Mouse (Mus musculus) midbrain, postnatal 0 days (tissue): ENCODE data around the gene Ppil3. TPM values are rescaled to one million over a fixed set of nuclear protein-coding genes. Genes with fewer than 3 reads are reported as not detected.

Experiments used
- ATAC-seq: fragments of 200-750 bp; cut with Nextera tagmentation; 2 replicates; pipeline ENCODE4 v1.8.0; 2017; ENCODE audit warnings: moderate number of reproducible peaks, mild to moderate bottlenecking, moderate TSS enrichment, moderate library complexity; ENCODE audit not compliant: low FRiP score
- DNase-seq: peaks from one replicate; pipeline ENCODE4 v3.0.0-alpha.2; 2015; ENCODE audit warnings: low spot score
- H3K27ac ChIP-seq: fragments of 300-500 bp; sonication (generic); 2 replicates; pipeline ENCODE4 v1.5.1; 2014; ENCODE audit warnings: low read depth, mild to moderate bottlenecking, low read length, mixed read lengths
- H3K27me3 ChIP-seq: fragments of 300-500 bp; sonication (generic); 2 replicates; pipeline ENCODE4 v1.6.1; 2014; ENCODE audit warnings: low read length, control low read depth, mixed read lengths; ENCODE audit not compliant: insufficient read depth
- H3K36me3 ChIP-seq: fragments of 300-500 bp; sonication (generic); 2 replicates; pipeline ENCODE4 v1.6.1; 2014; ENCODE audit warnings: low read length, control low read depth, mixed read lengths; ENCODE audit not compliant: insufficient read depth
- H3K4me1 ChIP-seq: fragments of 300-500 bp; sonication (generic); 2 replicates; pipeline ENCODE4 v1.6.1; 2014; ENCODE audit warnings: mild to moderate bottlenecking, control low read depth, antibody characterized with exemption, low read length, mixed read lengths; ENCODE audit not compliant: insufficient read depth
- H3K4me2 ChIP-seq: fragments of 300-500 bp; sonication (generic); 2 replicates; pipeline ENCODE4 v1.6.1; 2014; ENCODE audit warnings: low read depth, mild to moderate bottlenecking, low read length, mixed read lengths; ENCODE audit not compliant: poor library complexity, severe bottlenecking
- H3K4me3 ChIP-seq: fragments of 300-500 bp; sonication (generic); 2 replicates; pipeline ENCODE4 v1.5.1; 2014; ENCODE audit warnings: low read depth, mild to moderate bottlenecking, low read length, moderate library complexity
- H3K9ac ChIP-seq: fragments of 300-500 bp; sonication (generic); replicated peaks from 2 replicates; pipeline ENCODE4 v1.6.1; 2014; ENCODE audit warnings: mild to moderate bottlenecking, low read length, moderate library complexity, mixed read lengths; ENCODE audit not compliant: poor library complexity, severe bottlenecking
- H3K9me3 ChIP-seq: fragments of 300-500 bp; sonication (generic); 2 replicates; pipeline ENCODE4 v1.6.1; 2016; ENCODE audit warnings: low read length, control low read depth
- CTCF ChIP-seq: IDR thresholded peaks from 2 replicates; pipeline ENCODE4 v1.5.1; 2016; ENCODE audit warnings: antibody characterized with exemption, mild to moderate bottlenecking
- WGBS: fragments of 180-500 bp; shearing (Covaris S2); extraction: QIAGEN DNeasy Blood & Tissue Kit; methylation state at CpG from one replicate; pipeline ENCODE4 v1.1.7; 2014; 5-methylcytosine and 5-hydroxymethylcytosine counted together
- polyA plus RNA-seq: library from polyadenylated mRNA; unstranded; fragments of >200 nt; fragmentation: Nextera tagmentation; extraction: Ambion mirVana; gene quantifications from 2 replicates; pipeline ENCODE4 v1.2.1, GENCODE M21; 2015
- total RNA-seq: library from RNA; depleted of rRNA; stranded (reverse); fragments of >200 nt; gene quantifications from 2 replicates; pipeline ENCODE4 v1.2.3, GENCODE M21; 2014

Gene Ppil3
- total and polyA plus RNA-seq, 2 experiments from 2014 or later = 21.9 to 40.4 TPM

- peak overlapping the region; percentile 82 for H3K9ac ChIP-seq
- H3K36me3 ChIP-seq = peaks cover 17% of the 10 kb centered on the region; the same call in 1 of the 2 replicates
- peaks cover 7% of the 10 kb centered on the region; the same call in 1 of the 2 replicates for H3K4me1 ChIP-seq
- no peak for TF ChIP-seq CTCF
- DNase-seq = no peak
- ATAC-seq = peak; percentile 4; the same call in 1 of the 2 replicates
- no peaks in the 10 kb centered on the region for H3K27me3 ChIP-seq
- WGBS = 7% methylated on average over 11 of the region's 11 CpGs
- peak overlapping the region; percentile 87 for H3K27ac ChIP-seq
- H3K4me3 ChIP-seq = peak overlapping the region; percentile 66
- no peaks in the 10 kb centered on the region for H3K9me3 ChIP-seq
- peak overlapping the region; percentile 58 for H3K4me2 ChIP-seq
Measured at GRCm38 (mm10) chr1:58445861-58446260, 575 bp upstream of the Ppil3 start.

- Histone ChIP-seq H3K4me3 (peak overlapping the region; percentile 66), H3K27me3 (no peaks in the 10 kb centered on the region), H3K27ac (peak overlapping the region; percentile 87), H3K9me3 (no peaks in the 10 kb centered on the region), H3K4me2 (peak overlapping the region; percentile 58), H3K9ac (peak overlapping the region; percentile 83), H3K36me3 (peaks cover 14% of the 10 kb centered on the region; the same call in 1 of the 2 replicates), H3K4me1 (peaks cover 7% of the 10 kb centered on the region; the same call in 1 of the 2 replicates)
- 11% methylated on average over 10 of the region's 10 CpGs for WGBS
- DNase-seq (no peak), ATAC-seq (no peak)
- TF ChIP-seq CTCF = no peak
Measured at GRCm38 (mm10) chr1:58444691-58445090, 595 bp downstream of the Ppil3 start.

- Histone ChIP-seq H3K36me3 (peaks cover 9% of the 10 kb centered on the region), H3K9ac (no peak overlapping the region), H3K9me3 (no peaks in the 10 kb centered on the region), H3K27ac (no peak overlapping the region), H3K4me1 (no peaks in the 10 kb centered on the region; the same call in 1 of the 2 replicates), H3K4me2 (no peak overlapping the region; the same call in 1 of the 2 replicates), H3K4me3 (no peak overlapping the region), H3K27me3 (no peaks in the 10 kb centered on the region)
- no peak for TF ChIP-seq CTCF
- ATAC-seq (no peak), DNase-seq (no peak)
- WGBS = 81% methylated on average over 3 of the region's 3 CpGs
Measured at GRCm38 (mm10) chr1:58424551-58424950, 20.7 kb downstream of the Ppil3 start.

GRCm38 (mm10) chr1:58423371-58424248 lies 21.7 kb downstream of the Ppil3 start, which contains the start of gene Clk1:
Gene Clk1, minus strand, starts transcription at chr1:58424066.
- DNase-seq (peak; percentile 96), ATAC-seq (peak; percentile 94)
- peaks cover 9% of the 10 kb centered on the region for H3K36me3 ChIP-seq
- under 1% methylated on average over 77 of the region's 79 CpGs for WGBS
- H3K4me2 ChIP-seq = peak within 1 kb of the TSS; percentile 69
- peak within 1 kb of the TSS; percentile 100 for H3K27ac ChIP-seq
- H3K4me3 ChIP-seq = peak within 1 kb of the TSS; percentile 96
- H3K9me3 ChIP-seq = no peaks in the 10 kb centered on the region
- H3K27me3 ChIP-seq = no peaks in the 10 kb centered on the region
- H3K4me1 ChIP-seq = no peaks in the 10 kb centered on the region; the same call in 1 of the 2 replicates
- H3K9ac ChIP-seq = peak within 1 kb of the TSS; percentile 100
- TF ChIP-seq CTCF = no peak

- peak overlapping the region; percentile 100 for H3K27ac ChIP-seq
- H3K4me3 ChIP-seq = peak overlapping the region; percentile 96
- no peaks in the 10 kb centered on the region; the same call in 1 of the 2 replicates for H3K4me1 ChIP-seq
- TF ChIP-seq CTCF = no peak
- WGBS = 5% methylated on average over 13 of the region's 13 CpGs
- peak overlapping the region; percentile 69 for H3K4me2 ChIP-seq
- DNase-seq (peak; percentile 83), ATAC-seq (peak; percentile 65)
- no peaks in the 10 kb centered on the region for H3K9me3 ChIP-seq
- no peaks in the 10 kb centered on the region for H3K27me3 ChIP-seq
- H3K36me3 ChIP-seq = peaks cover 14% of the 10 kb centered on the region
- peak overlapping the region; percentile 100 for H3K9ac ChIP-seq
Measured at GRCm38 (mm10) chr1:58422879-58423278, 22.4 kb downstream of the Ppil3 start.

- TF ChIP-seq CTCF = no peak
- 59% methylated on average over 7 of the region's 7 CpGs for WGBS
- peaks cover 29% of the 10 kb centered on the region for H3K36me3 ChIP-seq
Measured at GRCm38 (mm10) chr1:58420961-58421360, 24.3 kb downstream of the Ppil3 start.

More at GRCm38 (mm10) chr1:58420961-58421360, 24.3 kb downstream of the Ppil3 start:
- Histone ChIP-seq H3K9me3 (no peaks in the 10 kb centered on the region), H3K4me1 (no peaks in the 10 kb centered on the region; the same call in 1 of the 2 replicates), H3K27ac (no peak overlapping the region), H3K4me3 (no peak overlapping the region), H3K27me3 (no peaks in the 10 kb centered on the region), H3K9ac (no peak overlapping the region), H3K4me2 (0 out of 2 replicates have a peak overlapping the region, but pooled peaks have one; percentile 9)
- ATAC-seq (no peak), DNase-seq (no peak)
